Mouse (Mus musculus) hindbrain, embryonic 11.5 days (tissue): Measurements from ENCODE around the gene Mrc2. TPM values are rescaled to one million over a fixed set of nuclear protein-coding genes. Genes with fewer than 3 reads are reported as not detected.

Experiments
- ATAC-seq: fragments of 200-750 bp; cut with Nextera tagmentation; 2 replicates; pipeline ENCODE4 v1.8.0; 2017; ENCODE audit warnings: mild to moderate bottlenecking, moderate TSS enrichment, moderate library complexity; ENCODE audit not compliant: low FRiP score
- DNase-seq: peaks from one replicate; pipeline ENCODE4 v3.0.0-alpha.2; 2015; ENCODE audit warnings: low spot score
- H3K27ac ChIP-seq: fragments of 300-500 bp; sonication (generic); 2 replicates; pipeline ENCODE4 v1.5.1; 2014; ENCODE audit warnings: mild to moderate bottlenecking, low read depth, low read length
- H3K27me3 ChIP-seq: fragments of 300-500 bp; sonication (generic); 2 replicates; pipeline ENCODE4 v1.6.1; 2014; ENCODE audit warnings: mild to moderate bottlenecking, low read length, moderate library complexity, mixed read lengths; ENCODE audit not compliant: control insufficient read depth, insufficient read depth
- H3K36me3 ChIP-seq: fragments of 300-500 bp; sonication (generic); 2 replicates; pipeline ENCODE4 v1.6.1; 2014; ENCODE audit warnings: mild to moderate bottlenecking, low read length, moderate library complexity, mixed read lengths; ENCODE audit not compliant: control insufficient read depth, insufficient read depth
- H3K4me1 ChIP-seq: fragments of 300-500 bp; sonication (generic); replicated peaks from 2 replicates; pipeline ENCODE4 v1.6.1; 2014; ENCODE audit warnings: low read length, mixed read lengths; ENCODE audit not compliant: control insufficient read depth, insufficient read depth
- H3K4me2 ChIP-seq: fragments of 300-500 bp; sonication (generic); replicated peaks from 2 replicates; pipeline ENCODE4 v1.6.1; 2014; ENCODE audit warnings: mild to moderate bottlenecking, low read depth, low read length
- H3K4me3 ChIP-seq: fragments of 300-500 bp; sonication (generic); 2 replicates; pipeline ENCODE4 v1.5.1; 2014; ENCODE audit warnings: low read depth, low read length
- H3K9ac ChIP-seq: fragments of 300-500 bp; sonication (generic); 2 replicates; pipeline ENCODE4 v1.6.1; 2014; ENCODE audit warnings: low read depth, low read length
- H3K9me3 ChIP-seq: fragments of 300-500 bp; sonication (generic); 2 replicates; pipeline ENCODE4 v1.6.1; 2016; ENCODE audit warnings: low read length; ENCODE audit not compliant: control insufficient read depth
- WGBS: fragments of 180-500 bp; shearing (Covaris S2); extraction: QIAGEN DNeasy Blood & Tissue Kit; methylation state at CpG from one replicate; pipeline ENCODE4 v1.1.7; 2014; 5-methylcytosine and 5-hydroxymethylcytosine counted together
- polyA plus RNA-seq: library from polyadenylated mRNA; unstranded; fragments of >200 nt; fragmentation: Nextera tagmentation; extraction: Ambion mirVana; gene quantifications from 2 replicates; pipeline ENCODE4 v1.2.1, GENCODE M21; 2014

Gene Mrc2
- polyA plus RNA-seq, 1 experiment from 2014 or later: 6.6 TPM

DNA sequence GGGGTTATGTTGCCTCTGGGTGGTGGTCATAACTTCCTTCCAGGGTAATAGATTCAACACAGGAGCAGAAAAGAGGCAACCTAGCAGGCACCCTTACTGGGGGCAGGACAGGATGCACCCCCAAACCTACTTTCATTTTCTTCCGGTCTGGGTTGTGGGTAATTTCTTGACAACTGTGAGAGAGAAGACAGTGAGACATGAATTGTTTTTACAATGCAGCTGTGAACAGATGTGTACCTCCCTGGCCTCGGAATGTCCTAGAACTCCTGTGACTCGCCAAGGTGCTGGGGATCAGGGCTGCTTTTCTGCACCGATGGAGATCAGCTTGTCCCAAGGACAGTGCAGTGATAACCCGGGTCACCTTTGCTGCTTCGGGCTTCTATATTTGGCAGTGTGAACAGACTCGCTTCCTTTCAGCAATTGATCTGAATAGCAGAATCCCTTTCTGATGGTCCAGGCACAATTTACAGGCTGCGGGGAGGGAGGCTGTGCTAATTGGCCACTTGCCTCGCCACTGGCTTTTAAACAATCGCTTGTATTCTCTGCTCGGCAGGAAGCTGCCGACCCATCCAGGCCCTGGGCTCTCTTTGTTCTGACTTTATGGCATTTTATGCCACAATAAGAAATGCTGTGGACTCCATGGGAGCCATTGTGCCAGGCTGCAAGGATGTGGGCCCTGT is 72.1 kb downstream of the Mrc2 start:
- Histone ChIP-seq H3K4me1 (peaks cover 17% of the 10 kb centered on the region), H3K4me3 (no peak overlapping the region), H3K27me3 (0 out of 2 replicates have a peak, but pooled peaks cover 2% of the 10 kb centered on the region), H3K9ac (peak overlapping the region; percentile 47), H3K36me3 (no peaks in the 10 kb centered on the region), H3K9me3 (no peaks in the 10 kb centered on the region), H3K27ac (peak overlapping the region; percentile 10; the same call in 1 of the 2 replicates), H3K4me2 (peak overlapping the region; percentile 72)
- ATAC-seq: 0 out of 2 replicates have a peak, but pooled peaks have one; percentile 8
- 27% methylated on average over 12 of the region's 12 CpGs for WGBS
- peak; percentile 36 for DNase-seq

DNA sequence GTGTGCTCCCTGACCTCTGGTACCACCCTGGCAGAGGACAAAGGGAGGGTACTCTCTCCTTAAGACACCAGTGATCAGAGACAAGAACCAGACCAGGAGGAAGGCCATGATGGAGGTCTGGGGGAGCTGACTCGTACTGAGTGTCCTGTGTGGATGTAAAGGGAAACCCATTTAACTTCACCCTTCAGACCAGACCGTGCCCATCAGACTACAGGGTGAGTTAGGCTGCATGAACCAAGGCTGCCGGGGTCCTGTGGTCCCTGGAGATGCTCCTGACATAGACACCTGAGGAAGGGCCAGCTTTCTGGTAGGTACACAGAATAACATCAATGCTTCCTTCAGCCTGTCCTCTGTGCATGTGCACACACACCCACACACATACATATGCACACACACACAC is 73.2 kb downstream of the Mrc2 start:
- 0 out of 2 replicates have a peak, but pooled peaks cover 2% of the 10 kb centered on the region for H3K27me3 ChIP-seq
- 90% methylated on average over 3 of the region's 3 CpGs for WGBS
- peaks cover 17% of the 10 kb centered on the region for H3K4me1 ChIP-seq
- H3K4me3 ChIP-seq: no peak overlapping the region
- H3K4me2 ChIP-seq: no peak overlapping the region
- DNase-seq: no peak
- H3K9ac ChIP-seq: no peak overlapping the region
- H3K27ac ChIP-seq: no peak overlapping the region
- no peaks in the 10 kb centered on the region for H3K9me3 ChIP-seq
- ATAC-seq: no peak
- H3K36me3 ChIP-seq: no peaks in the 10 kb centered on the region

DNA sequence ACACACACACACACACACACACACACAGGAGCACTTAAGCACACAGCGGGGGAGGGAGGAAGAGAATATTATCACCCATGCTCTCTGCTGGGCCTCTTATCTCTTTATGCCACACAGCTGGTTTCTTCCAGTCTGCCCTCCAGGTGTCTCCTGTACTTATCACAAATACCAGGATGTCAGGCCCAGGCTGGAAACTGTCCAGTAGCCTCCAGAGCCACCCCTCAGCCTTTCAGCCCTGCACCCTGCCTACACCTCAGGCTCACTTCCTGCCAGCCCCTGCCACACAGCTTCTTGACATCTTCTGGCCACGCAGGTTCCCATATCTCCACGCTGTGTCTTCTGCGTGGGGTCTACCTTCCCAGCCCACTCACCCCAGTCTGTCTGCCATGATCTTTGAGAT is 73.6 kb downstream of the Mrc2 start:
- Histone ChIP-seq H3K27me3 (0 out of 2 replicates have a peak, but pooled peaks cover 2% of the 10 kb centered on the region), H3K9me3 (no peaks in the 10 kb centered on the region), H3K9ac (no peak overlapping the region), H3K4me1 (peaks cover 17% of the 10 kb centered on the region), H3K4me3 (no peak overlapping the region), H3K36me3 (no peaks in the 10 kb centered on the region), H3K27ac (no peak overlapping the region), H3K4me2 (no peak overlapping the region)
- no peak for DNase-seq
- ATAC-seq: no peak
- 85% methylated on average over 3 of the region's 4 CpGs for WGBS

DNA sequence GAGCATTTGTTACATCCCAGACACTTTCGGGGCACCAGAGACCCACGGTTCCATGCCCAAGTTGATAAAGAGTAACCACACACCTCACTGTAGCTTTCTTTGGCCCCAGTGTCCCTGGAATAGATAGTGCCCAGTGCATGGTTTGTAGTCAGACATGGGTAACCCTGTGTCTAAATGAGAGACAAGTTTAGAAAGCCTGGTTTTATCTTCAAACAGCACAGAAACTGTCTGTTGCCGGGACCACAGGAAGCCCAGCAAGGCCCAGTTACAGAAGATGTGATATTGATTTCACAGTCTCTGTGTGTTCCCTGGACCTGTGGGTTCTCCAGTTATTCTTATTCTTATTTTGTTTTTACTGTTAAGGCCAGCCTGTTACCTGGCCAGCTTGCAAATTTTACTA is 74.7 kb downstream of the Mrc2 start:
- ATAC-seq (no peak), DNase-seq (no peak)
- Histone ChIP-seq H3K4me1 (peaks cover 17% of the 10 kb centered on the region), H3K36me3 (no peaks in the 10 kb centered on the region), H3K27ac (no peak overlapping the region), H3K9me3 (no peaks in the 10 kb centered on the region), H3K4me2 (no peak overlapping the region), H3K9ac (no peak overlapping the region), H3K27me3 (0 out of 2 replicates have a peak, but pooled peaks cover 2% of the 10 kb centered on the region), H3K4me3 (no peak overlapping the region)
- 82% methylated on average over 3 of the region's 3 CpGs for WGBS

DNA sequence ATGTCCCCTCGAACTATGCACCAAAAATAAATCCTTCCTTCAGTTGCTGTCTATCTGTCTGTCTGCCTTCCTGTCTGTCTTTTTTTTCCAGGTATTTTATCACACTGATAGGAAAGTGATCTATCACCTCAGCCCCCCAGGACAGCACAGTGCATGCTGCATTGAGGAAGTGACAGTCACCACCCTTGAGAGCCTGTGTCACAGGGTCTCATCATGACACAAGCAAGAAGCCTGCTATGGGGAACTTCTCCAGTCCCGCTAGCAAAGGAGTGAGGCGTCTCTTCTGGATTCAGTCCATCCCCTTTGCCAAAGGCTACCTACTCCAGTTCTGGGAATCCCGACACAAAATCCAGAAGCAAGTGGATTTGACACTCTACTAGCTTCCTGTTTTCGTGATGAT is 76.4 kb downstream of the Mrc2 start:
- H3K4me2 ChIP-seq: no peak overlapping the region
- WGBS: 92% methylated on average over 5 of the region's 5 CpGs
- H3K9me3 ChIP-seq: no peaks in the 10 kb centered on the region
- no peaks in the 10 kb centered on the region for H3K36me3 ChIP-seq
- no peak overlapping the region for H3K9ac ChIP-seq
- DNase-seq (no peak), ATAC-seq (no peak)
- 0 out of 2 replicates have a peak, but pooled peaks cover 2% of the 10 kb centered on the region for H3K27me3 ChIP-seq
- H3K27ac ChIP-seq: no peak overlapping the region
- no peak overlapping the region for H3K4me3 ChIP-seq
- peaks cover 13% of the 10 kb centered on the region for H3K4me1 ChIP-seq

DNA sequence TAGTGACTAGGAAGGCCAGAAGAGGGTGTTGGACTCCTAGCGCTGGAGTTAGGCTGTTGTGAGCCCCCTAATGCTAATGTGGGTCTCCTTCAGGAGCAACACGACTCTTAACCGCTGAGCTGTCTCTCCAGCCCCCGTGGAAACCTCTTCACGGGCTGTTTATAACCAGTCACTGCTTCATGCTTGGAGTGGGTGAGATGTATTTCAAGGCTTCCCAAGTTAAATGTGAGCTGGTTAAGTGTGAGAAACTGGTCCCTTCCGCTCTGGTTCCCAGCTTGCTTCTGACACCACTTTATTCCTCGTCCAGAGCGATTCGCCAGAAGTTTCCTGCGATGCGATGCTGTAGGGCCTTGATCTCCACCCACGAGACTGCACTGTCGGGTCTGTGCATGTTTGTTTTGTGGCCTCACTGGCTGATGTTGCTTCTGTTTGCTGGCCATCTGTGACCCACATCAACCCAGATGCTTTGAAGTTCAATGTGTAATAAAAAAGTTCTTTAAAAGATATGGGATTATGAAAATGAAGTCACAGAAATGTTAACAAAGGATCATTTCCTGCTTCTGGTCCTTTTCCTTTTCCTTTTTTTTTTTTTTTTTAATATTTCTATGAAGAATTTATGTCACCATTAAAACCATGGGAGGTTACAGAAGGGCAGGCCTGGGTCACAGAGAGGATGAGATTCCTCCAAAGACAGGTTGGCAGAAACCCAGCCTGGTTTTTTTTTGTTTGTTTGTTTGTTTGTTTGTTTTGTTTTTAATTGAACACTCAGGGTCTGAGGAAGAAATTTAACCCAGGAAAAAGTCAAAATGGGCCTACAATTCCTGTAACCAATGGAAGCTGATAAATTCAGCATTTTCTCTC is 77.3 kb downstream of the Mrc2 start:
- 82% methylated on average over 13 of the region's 13 CpGs for WGBS
- no peak overlapping the region for H3K9ac ChIP-seq
- H3K36me3 ChIP-seq: no peaks in the 10 kb centered on the region
- no peak overlapping the region for H3K4me2 ChIP-seq
- no peak for ATAC-seq
- no peak overlapping the region for H3K27ac ChIP-seq
- DNase-seq: no peak
- H3K9me3 ChIP-seq: no peaks in the 10 kb centered on the region
- 0 out of 2 replicates have a peak, but pooled peaks cover 2% of the 10 kb centered on the region for H3K27me3 ChIP-seq
- no peak overlapping the region for H3K4me3 ChIP-seq
- H3K4me1 ChIP-seq: peaks cover 7% of the 10 kb centered on the region

DNA sequence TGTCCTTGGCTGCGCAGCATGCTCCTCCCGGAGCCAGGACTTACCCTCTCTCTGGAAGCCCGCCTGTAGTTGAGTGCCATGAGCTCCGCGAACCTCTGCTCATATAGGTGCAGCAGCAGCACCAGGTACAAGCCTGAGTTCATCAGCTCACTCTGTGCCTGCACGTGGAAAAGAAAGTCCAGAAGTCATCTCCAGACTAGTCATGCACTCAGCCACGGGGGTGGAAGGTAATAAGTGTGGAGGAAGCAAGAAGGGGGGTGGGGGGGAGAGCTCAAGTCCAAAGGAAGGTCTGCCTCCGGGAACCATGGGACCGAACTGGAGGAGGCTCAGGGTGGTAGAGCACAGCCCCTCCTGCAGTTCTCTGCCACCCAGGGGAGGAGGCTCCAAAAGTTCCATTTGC is 79.4 kb downstream of the Mrc2 start:
- H3K4me1 ChIP-seq: no peaks in the 10 kb centered on the region
- H3K4me2 ChIP-seq: no peak overlapping the region
- H3K9ac ChIP-seq: no peak overlapping the region
- H3K4me3 ChIP-seq: no peak overlapping the region
- H3K9me3 ChIP-seq: no peaks in the 10 kb centered on the region
- H3K27ac ChIP-seq: no peak overlapping the region
- DNase-seq: no peak
- ATAC-seq: no peak
- no peaks in the 10 kb centered on the region for H3K27me3 ChIP-seq
- H3K36me3 ChIP-seq: no peaks in the 10 kb centered on the region
- 89% methylated on average over 9 of the region's 9 CpGs for WGBS

DNA sequence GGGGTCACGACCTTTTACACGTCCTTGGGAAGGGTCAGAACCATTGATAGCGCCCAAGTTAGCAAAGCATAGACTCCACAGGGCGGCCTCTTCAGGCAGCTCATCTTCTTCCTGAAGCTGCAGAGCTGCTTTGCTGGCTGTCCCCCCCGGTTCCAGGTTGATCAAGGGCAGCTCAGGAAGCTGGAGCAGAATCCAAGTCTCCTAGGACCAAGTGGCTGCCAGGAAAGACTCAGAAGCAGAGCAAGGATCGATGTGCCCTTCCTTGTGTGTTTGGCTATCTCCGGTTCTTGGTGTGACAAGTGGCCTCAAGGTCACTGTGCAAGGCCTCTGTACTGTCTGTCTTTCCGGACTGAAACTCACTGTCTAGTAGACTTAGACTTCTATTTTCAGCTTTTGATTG is 81.4 kb downstream of the Mrc2 start:
- no peak overlapping the region for H3K4me3 ChIP-seq
- DNase-seq (no peak), ATAC-seq (no peak)
- H3K4me1 ChIP-seq: no peaks in the 10 kb centered on the region
- WGBS: 79% methylated on average over 8 of the region's 8 CpGs
- no peak overlapping the region for H3K27ac ChIP-seq
- no peak overlapping the region for H3K4me2 ChIP-seq
- H3K36me3 ChIP-seq: no peaks in the 10 kb centered on the region
- H3K27me3 ChIP-seq: no peaks in the 10 kb centered on the region
- no peaks in the 10 kb centered on the region for H3K9me3 ChIP-seq
- no peak overlapping the region for H3K9ac ChIP-seq
